Comparison of ENCODE assay signal across 23 mouse cellular contexts in the genomic region with DNA sequence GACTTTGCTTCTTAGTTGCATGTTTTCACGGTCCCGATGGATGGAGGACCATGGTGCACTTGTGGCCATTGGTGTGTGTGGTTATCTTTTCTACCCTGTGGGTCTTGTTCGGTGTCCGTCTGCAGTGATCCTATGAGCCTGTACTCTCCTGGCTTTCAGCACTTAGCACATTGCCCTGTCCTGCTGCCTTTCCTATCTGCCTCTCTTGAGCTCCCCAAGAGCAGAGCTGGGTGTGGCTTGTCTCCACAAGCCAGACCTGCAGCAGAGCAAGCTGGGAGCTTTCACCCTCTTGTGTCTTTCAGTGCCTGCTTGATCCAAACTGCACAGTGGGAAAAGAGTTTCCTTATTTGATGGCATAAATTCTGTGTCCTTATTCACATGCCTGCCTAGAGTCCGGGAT. TPM values are rescaled to one million over a fixed set of nuclear protein-coding genes. Genes with fewer than 3 reads are reported as not detected.
"Had no signal": no experiment of that assay in that cellular context is flagged by ENCODE, and none has a peak within 500 bp of the region (broad histone marks: within the 10 kb centered on the region; RNA-seq: fewer than 3 reads in every experiment).

No protein-coding gene starts in this region.

- H3K27me3 ChIP-seq: limb, embryonic 13.5 days; midbrain, embryonic 15.5 days; neural tube, embryonic 13.5 days; stomach, embryonic 15.5 days had no signal

- H3K9me3 ChIP-seq: limb, embryonic 10.5 days; limb, embryonic 13.5 days; midbrain, embryonic 15.5 days; neural tube, embryonic 13.5 days; stomach, embryonic 15.5 days had no signal

- H3K36me3 ChIP-seq: limb, embryonic 10.5 days; midbrain, embryonic 15.5 days; stomach, embryonic 15.5 days had no signal

- H3K27ac ChIP-seq: kidney, postnatal 0 days; layer of hippocampus, adult 2 months; limb, embryonic 10.5 days; limb, embryonic 13.5 days; macrophage; midbrain, embryonic 15.5 days; neural tube, embryonic 13.5 days; stomach, embryonic 15.5 days had no signal

- H3K9ac ChIP-seq: limb, embryonic 13.5 days; lung, embryonic 14.5 days; midbrain, embryonic 15.5 days; neural tube, embryonic 13.5 days; stomach, embryonic 15.5 days had no signal

- H3K4me2 ChIP-seq: limb, embryonic 13.5 days; lung, embryonic 14.5 days; midbrain, embryonic 11.5 days; midbrain, embryonic 15.5 days; neural tube, embryonic 13.5 days; stomach, embryonic 15.5 days had no signal

- DNase-seq: kidney, adult 2 months; kidney, postnatal 25 days; layer of hippocampus, adult 9-11 months; lung, embryonic 14.5 days; spleen, adult 18-20 months; thymus, postnatal 25 days had no signal

- H3K4me1 ChIP-seq: limb, embryonic 10.5 days; limb, embryonic 13.5 days; midbrain, embryonic 15.5 days; neural tube, embryonic 13.5 days; stomach, embryonic 15.5 days had no signal

- ATAC-seq: inflammation-experienced regulatory T-cells, adult 6 months; intestine, postnatal 0 days; lung, postnatal 0 days; midbrain, embryonic 15.5 days had no signal

- H3K4me3 ChIP-seq: layer of hippocampus, adult 2 months; limb, embryonic 10.5 days; limb, embryonic 13.5 days; megakaryocyte, embryonic 14.5 days; midbrain, embryonic 15.5 days; myocyte; neural tube, embryonic 13.5 days; stomach, embryonic 15.5 days had no signal

RNA-seq across cellular contexts. Expression of gene P4ha3, which starts 32.2 kb away (rescaled TPM):
- total RNA-seq: liver, adult 2 months; monocyte, adult 5-6 weeks; neutrophil, adult 5-6 weeks had no signal
